Mouse (Mus musculus): ENCODE measurements at regions not wholly inside any gene's neighbourhood (a gene's known extent, or its start where the extent isn't known, plus 50 kb on each side); places are given as distances from the start of the nearest gene placed in this dataset.

- Histone ChIP-seq H3K27ac (ENCODE audit: insufficient read depth, low read depth) (no peak overlapping the region), H3K9me3 (replicated peaks; ENCODE audit: low read length) (no peaks in the 10 kb centered on the region), H3K9ac (ENCODE audit: insufficient read depth, low read depth) (no peak overlapping the region), H3K27me3 (replicated peaks) (no peaks in the 10 kb centered on the region), H3K36me3 (replicated peaks in 1 of 2; ENCODE audit: control insufficient read depth in 1 of 2, insufficient read depth in 1 of 2, low read length in 1 of 2) (no peaks in the 10 kb centered on the region), H3K4me2 (ENCODE audit: insufficient read depth, low read depth, poor library complexity, severe bottlenecking) (no peak overlapping the region), H3K4me3 (replicated peaks in 1 of 3; ENCODE audit: low read depth in 2 of 3, low read length in 2 of 3, poor library complexity in 1 of 3) (no peak overlapping the region), H3K79me2 (replicated peaks; ENCODE audit: control insufficient read depth, extremely low read depth, insufficient read depth, poor library complexity, severe bottlenecking) (no peaks in the 10 kb centered on the region), H3K4me1 (ENCODE audit: control insufficient read depth in 1 of 2, insufficient read depth in 2 of 2) (no peaks in the 10 kb centered on the region)
- no peak for TF ChIP-seq TCF12 (IDR thresholded peaks at IDR 0.05; ENCODE audit: low read depth, low read length)
- TF ChIP-seq ZMIZ1 (IDR thresholded peaks at IDR 0.05; ENCODE audit: low read depth, low read length), result no peak
- no peak for TF ChIP-seq PAX5 (IDR thresholded peaks at IDR 0.05; ENCODE audit: low read length)
- TF ChIP-seq CTCF (conservative IDR thresholded peaks at IDR 0.05 in 1 of 2, IDR thresholded peaks at IDR 0.05 in 1 of 2; ENCODE audit: low read depth in 2 of 2, low read length in 2 of 2), result no peak
- no peak for TF ChIP-seq BHLHE40 (IDR thresholded peaks at IDR 0.05; ENCODE audit: low read depth, low read length)
- no peak for TF ChIP-seq GABPA (IDR thresholded peaks at IDR 0.05; ENCODE audit: insufficient replicate concordance, low read depth, low read length)
- TF ChIP-seq RCOR1 (conservative IDR thresholded peaks at IDR 0.05; ENCODE audit: low read depth, low read length), result no peak
- TF ChIP-seq JUND (conservative IDR thresholded peaks at IDR 0.05; ENCODE audit: low read depth, low read length), result no peak
- TF ChIP-seq ZNF384 (IDR thresholded peaks at IDR 0.05; ENCODE audit: low read depth, low read length), result no peak
- no peak for TF ChIP-seq UBTF (IDR thresholded peaks at IDR 0.05; ENCODE audit: low read depth, low read length)
- TF ChIP-seq ZKSCAN1 (IDR thresholded peaks at IDR 0.05; ENCODE audit: borderline replicate concordance, low read depth, low read length), result no peak
- no peak for TF ChIP-seq MYC (IDR thresholded peaks at IDR 0.05; ENCODE audit: low read depth, low read length)
- TF ChIP-seq TBP (conservative IDR thresholded peaks at IDR 0.05; ENCODE audit: low read depth, low read length), result no peak
- TF ChIP-seq CHD1 (IDR thresholded peaks at IDR 0.05; ENCODE audit: low read depth, low read length), result no peak
- no peak for TF ChIP-seq MXI1 (IDR thresholded peaks at IDR 0.05; ENCODE audit: low read depth, low read length)
- no peak for TF ChIP-seq IRF4 (IDR thresholded peaks at IDR 0.05; ENCODE audit: low read depth, low read length)
- no peak for TF ChIP-seq MAFK (IDR thresholded peaks at IDR 0.05; ENCODE audit: insufficient replicate concordance, low read length)
- no peak for TF ChIP-seq ETS1 (conservative IDR thresholded peaks at IDR 0.05; ENCODE audit: low read depth, low read length)
- DNase-seq (ENCODE audit: extremely low read depth), result no peak
- dilution Hi-C loops (cut with MboI; ENCODE audit: extremely low pct_ligation_motif_present, extremely low pct_unique_long_range_greater_than_20kb, low sequenced_read_pairs) (no loop called here), in situ Hi-C loops (cut with MboI; ENCODE audit: low pct_ligation_motif_present, low pct_unique_long_range_greater_than_20kb, low sequenced_read_pairs) (no loop called here)
These were observed 86.7 kb upstream of the A1bg start for GRCm38 (mm10) chr15:61009509-61009908.

GRCm38 (mm10) chr15:61007461-61008059 is 84.7 kb upstream of the A1bg start:
- Histone ChIP-seq H3K4me2 (ENCODE audit: insufficient read depth, low read depth, poor library complexity, severe bottlenecking) (no peak overlapping the region), H3K79me2 (replicated peaks; ENCODE audit: control insufficient read depth, extremely low read depth, insufficient read depth, poor library complexity, severe bottlenecking) (no peaks in the 10 kb centered on the region), H3K9ac (ENCODE audit: insufficient read depth, low read depth) (no peak overlapping the region), H3K9me3 (replicated peaks; ENCODE audit: low read length) (no peaks in the 10 kb centered on the region), H3K27ac (ENCODE audit: insufficient read depth, low read depth) (no peak overlapping the region), H3K4me3 (replicated peaks in 1 of 3; ENCODE audit: low read depth in 2 of 3, low read length in 2 of 3, poor library complexity in 1 of 3) (no peak overlapping the region), H3K27me3 (replicated peaks) (no peaks in the 10 kb centered on the region), H3K36me3 (replicated peaks in 1 of 2; ENCODE audit: control insufficient read depth in 1 of 2, insufficient read depth in 1 of 2, low read length in 1 of 2) (no peaks in the 10 kb centered on the region), H3K4me1 (ENCODE audit: control insufficient read depth in 1 of 2, insufficient read depth in 2 of 2) (no peaks in the 10 kb centered on the region)
- in situ Hi-C loops (cut with MboI; ENCODE audit: low pct_ligation_motif_present, low pct_unique_long_range_greater_than_20kb, low sequenced_read_pairs) (no loop called here), dilution Hi-C loops (cut with MboI; ENCODE audit: extremely low pct_ligation_motif_present, extremely low pct_unique_long_range_greater_than_20kb, low sequenced_read_pairs) (no loop called here)
- DNase-seq (ENCODE audit: extremely low read depth), result no peak
- TF ChIP-seq NELFE (IDR thresholded peaks at IDR 0.05; ENCODE audit: low read depth, low read length) (no peak), GABPA (IDR thresholded peaks at IDR 0.05; ENCODE audit: insufficient replicate concordance, low read depth, low read length) (no peak), BHLHE40 (IDR thresholded peaks at IDR 0.05; ENCODE audit: low read depth, low read length) (no peak)

Measured in CH12.LX (cell line).